Mouse (Mus musculus): ENCODE results near the gene Pdzd3.

DNA sequence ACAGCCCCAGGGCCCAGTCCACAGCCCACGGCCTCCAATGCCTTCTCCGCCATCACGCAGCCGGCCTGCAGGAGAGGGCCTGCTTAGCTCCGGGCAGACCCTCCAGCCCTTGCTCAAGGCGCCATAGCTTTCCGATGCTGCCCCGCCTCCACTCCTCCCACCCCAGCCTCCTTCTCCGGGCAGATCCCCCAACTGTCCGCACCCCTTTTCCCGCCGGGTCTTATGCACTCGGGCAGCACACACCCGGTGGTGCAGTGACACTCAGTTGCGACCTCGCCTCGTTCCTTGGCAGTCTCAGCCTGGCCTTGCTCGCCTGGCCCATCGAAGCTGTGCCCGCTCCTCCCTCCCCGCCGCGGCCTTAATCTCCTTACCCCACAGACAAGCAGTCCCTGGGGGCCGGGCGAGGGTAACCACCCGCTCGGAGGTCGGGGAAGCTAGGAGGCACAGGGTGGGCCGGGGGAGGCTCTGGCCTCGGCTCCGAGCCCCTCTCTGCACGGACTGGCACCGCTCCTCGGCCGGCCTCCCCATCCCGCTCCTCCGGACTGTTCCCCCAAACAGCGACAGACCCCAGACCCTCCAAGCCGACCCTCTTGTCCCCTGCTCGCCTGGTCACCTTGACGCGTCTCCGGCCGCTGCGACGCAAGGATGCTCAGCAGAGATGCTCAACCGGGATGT lies 36.3 kb upstream of the Pdzd3 start:
- TF ChIP-seq CTCF (IDR thresholded peaks at IDR 0.05) = no peak
- no peak for TF ChIP-seq POLR2A (IDR thresholded peaks at IDR 0.05; ENCODE audit: insufficient read depth, low read depth, low read length)
